Mouse (Mus musculus) brain, embryonic 14.5 days (tissue): ENCODE measurements at regions not wholly inside any gene's neighbourhood (a gene's known extent, or its start where the extent isn't known, plus 50 kb on each side); places are given as distances from the start of the nearest gene placed in this dataset.

Experiments
- CTCF ChIP-seq: fragments of 200-500 bp; IDR thresholded peaks from 2 replicates; pipeline ENCODE4 v1.5.1; 2012; ENCODE audit warnings: inconsistent platforms, mild to moderate bottlenecking, moderate library complexity, borderline replicate concordance; ENCODE audit not compliant: insufficient read depth, insufficient read length; ENCODE audit errors: extremely low read depth
- POLR2A ChIP-seq: fragments of 200-500 bp; IDR thresholded peaks from 2 replicates; pipeline ENCODE4 v1.6.1; 2012; ENCODE audit warnings: mild to moderate bottlenecking, inconsistent platforms, borderline replicate concordance; ENCODE audit not compliant: poor library complexity, insufficient read depth, insufficient read length, severe bottlenecking; ENCODE audit errors: extremely low read depth

GRCm38 (mm10) chr2:74956556-74956955, 131.0 kb downstream of the Mtx2 start:
- no peak for TF ChIP-seq CTCF
- TF ChIP-seq POLR2A = no peak
